Mouse (Mus musculus): ENCODE results near the gene Uchl1. TPM values are rescaled to one million over a fixed set of nuclear protein-coding genes. Genes with fewer than 3 reads are reported as not detected.

The Uchl1 gene
- total and polyA plus RNA-seq, 3 experiments, result 40.7 to 129 (median 85.0) TPM

- DNase-seq, result no peak
These were observed 32.0 kb downstream of the Uchl1 start for GRCm38 (mm10) chr5:66707859-66708258.

GRCm38 (mm10) chr5:66710445-66711019, 34.6 kb downstream of the Uchl1 start:
- DNase-seq, result no peak

DNA sequence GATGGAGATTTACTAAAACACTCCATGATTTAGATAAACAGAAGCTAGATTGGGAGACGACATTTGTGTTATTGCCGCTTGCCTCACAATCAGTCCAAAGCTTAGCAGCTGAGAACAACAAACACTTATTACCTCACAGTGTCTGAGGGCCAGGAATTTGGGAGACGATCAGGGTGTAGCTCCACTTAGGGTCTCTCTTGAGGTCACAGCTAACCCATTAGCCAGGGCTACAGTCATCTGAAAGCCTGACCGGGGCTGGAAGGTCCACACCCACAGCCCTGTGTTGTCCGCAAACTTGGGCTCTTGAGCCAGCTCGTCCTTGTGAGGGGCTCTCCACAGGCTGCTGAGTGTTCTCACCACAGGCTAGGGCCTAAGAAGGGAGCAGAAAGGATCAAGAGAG, 36.9 kb downstream of the Uchl1 start:
- no peak for DNase-seq

DNA sequence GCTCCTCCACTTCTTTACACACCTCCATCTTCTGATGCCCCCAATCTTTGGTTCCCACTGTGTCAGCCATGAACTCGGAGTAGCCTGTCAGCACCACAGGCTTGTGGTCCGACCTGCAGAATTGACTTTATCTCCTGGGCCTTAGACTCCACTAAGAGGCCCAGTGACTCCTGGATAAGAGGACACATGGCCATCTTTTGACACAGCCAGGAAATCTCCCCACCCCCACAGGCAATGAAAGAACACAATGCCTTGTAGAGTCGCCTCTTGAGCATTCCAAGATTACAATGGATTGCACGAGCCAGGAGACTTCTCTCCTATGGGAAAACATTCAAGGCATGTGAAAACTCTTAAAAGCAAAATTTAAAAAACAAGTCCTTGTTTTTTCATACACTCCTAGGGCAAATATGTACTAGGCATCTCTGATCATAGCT, 39.6 kb downstream of the Uchl1 start:
- no peak for DNase-seq

DNA sequence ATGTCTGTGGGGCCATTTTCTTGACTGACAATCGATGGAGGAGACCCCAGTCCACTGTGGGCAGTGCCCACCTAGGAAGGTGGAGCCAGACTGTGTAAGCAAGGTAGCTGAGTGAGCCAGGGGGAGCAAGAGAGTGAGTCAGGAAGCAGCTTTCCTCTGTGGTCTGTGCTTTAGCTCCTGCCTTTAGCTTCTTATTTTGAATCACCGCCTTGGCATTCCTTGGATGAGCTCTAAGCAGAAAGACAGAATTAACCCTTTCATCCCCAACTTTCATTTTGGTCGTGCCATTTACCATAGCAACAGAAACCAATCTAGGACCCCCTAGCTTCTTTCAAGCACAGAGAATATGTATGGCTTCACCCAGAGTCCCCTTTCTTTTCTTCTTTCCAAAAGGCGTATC, 42.0 kb downstream of the Uchl1 start:
- DNase-seq, result no peak

DNA sequence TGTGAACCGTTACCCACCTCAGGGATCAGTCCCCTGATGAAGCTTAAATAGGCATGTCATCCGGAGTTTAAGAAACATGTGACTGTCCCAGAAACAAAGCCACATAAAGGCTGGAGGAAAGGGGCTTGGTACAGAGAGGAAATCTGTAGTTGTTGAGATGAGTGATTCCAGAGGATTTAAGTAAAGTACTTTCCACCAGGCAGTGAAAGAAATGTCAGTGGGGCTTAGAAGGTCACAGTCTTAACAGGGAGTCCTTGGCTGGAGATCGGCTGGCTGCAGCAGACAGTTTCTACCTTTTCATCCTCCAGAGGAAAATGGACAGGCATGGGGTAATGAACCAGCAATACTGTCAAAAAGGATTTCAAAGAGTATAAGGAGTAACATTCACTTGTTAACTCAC, 42.5 kb downstream of the Uchl1 start:
- no peak for DNase-seq

GRCm38 (mm10) chr5:66718880-66719279, 43.0 kb downstream of the Uchl1 start:
- no peak for DNase-seq

- DNase-seq, result no peak
These were observed 45.0 kb downstream of the Uchl1 start for GRCm38 (mm10) chr5:66720921-66721320.

- DNase-seq, result no peak
These were observed 46.7 kb downstream of the Uchl1 start for GRCm38 (mm10) chr5:66722586-66722985.

GRCm38 (mm10) chr5:66723037-66723436, 47.1 kb downstream of the Uchl1 start:
- DNase-seq, result no peak

- DNase-seq, result no peak
These were observed 47.7 kb downstream of the Uchl1 start for GRCm38 (mm10) chr5:66723626-66724025.

DNA sequence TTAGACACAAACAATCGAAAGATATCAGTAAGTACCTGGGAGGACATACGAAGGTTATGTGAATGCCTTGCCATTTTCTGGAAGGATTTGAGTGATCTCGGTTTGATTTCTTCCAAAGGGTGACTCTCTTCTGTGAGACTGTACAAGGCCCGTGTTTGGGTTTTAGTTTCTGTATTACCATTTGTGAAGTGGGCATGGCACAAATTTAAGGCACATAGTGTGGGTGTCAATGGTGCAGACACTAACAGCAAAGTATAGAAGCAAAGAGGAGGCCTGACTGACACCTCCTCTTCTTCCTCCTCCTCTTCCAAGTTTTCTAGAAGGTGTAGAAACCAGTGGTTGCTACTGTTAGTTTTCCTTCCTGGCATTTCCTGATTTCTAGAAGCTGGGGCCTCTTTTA, 53.4 kb downstream of the Uchl1 start:
- DNase-seq, result no peak

GRCm38 (mm10) chr5:66730621-66731301, 54.9 kb downstream of the Uchl1 start:
- DNase-seq, result peak; percentile 54

- no peak for DNase-seq
These were observed 55.4 kb downstream of the Uchl1 start for GRCm38 (mm10) chr5:66731302-66731697.

- DNase-seq, result peak; percentile 74
These were observed 57.7 kb downstream of the Uchl1 start for GRCm38 (mm10) chr5:66733556-66733955.

Other genes starting within 250 kb of the Uchl1 start
- gene Apbb2, start 57.3 kb upstream of the Uchl1 start, total RNA-seq (2021), result 10 to 100 TPM; 58.3 to 76.7 TPM
- gene Apbb2, start 57.3 kb upstream of the Uchl1 start, polyA plus RNA-seq (2012; rRNA removed), result 8.4 and 20.0 TPM in 2 replicates
- 10 to 100 TPM; 69.3 to 93.7 TPM for gene Limch1, start 69.7 kb downstream of the Uchl1 start, total RNA-seq (2021)
- gene Limch1, start 69.7 kb downstream of the Uchl1 start, polyA plus RNA-seq (2012; rRNA removed), result 9.8 and 10.1 TPM in 2 replicates

Measured in adrenal gland, adult 2 months (tissue).